Mouse (Mus musculus) liver, adult 2 months (tissue): ENCODE measurements at regions not wholly inside any gene's neighbourhood (a gene's known extent, or its start where the extent isn't known, plus 50 kb on each side); places are given as distances from the start of the nearest gene placed in this dataset.

Source experiments
- CTCF ChIP-seq: fragments of 200-500 bp; IDR thresholded peaks from 2 replicates; pipeline ENCODE4 v1.5.1; 2011; ENCODE audit warnings: low read depth, low read length, control low read depth
- POLR2A ChIP-seq: fragments of 200-500 bp; IDR thresholded peaks from 2 replicates; pipeline ENCODE4 v1.6.1; 2011; ENCODE audit warnings: low read length, control low read depth; ENCODE audit not compliant: insufficient read depth; ENCODE audit errors: extremely low read depth

DNA sequence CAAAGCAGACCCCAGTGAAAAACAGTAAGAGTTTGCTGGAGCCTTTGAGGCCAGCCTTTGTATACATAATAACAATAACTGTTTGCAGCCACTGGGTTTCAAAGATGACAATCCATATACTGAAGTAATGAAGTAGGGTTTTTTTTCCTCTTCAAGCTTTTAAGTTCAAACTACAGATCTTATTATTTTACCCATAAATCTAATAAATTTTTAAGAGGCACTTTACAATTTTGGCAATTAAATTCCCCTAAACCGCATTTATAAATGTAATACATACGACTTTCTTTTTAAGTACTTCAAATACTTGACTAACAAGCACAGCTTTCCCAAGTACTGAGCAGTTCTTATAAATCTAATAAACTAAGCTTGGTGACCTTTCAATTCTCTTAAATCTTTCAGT is 212.7 kb upstream of the Epha4 start:
- TF ChIP-seq POLR2A (no peak), CTCF (no peak)
